Mouse (Mus musculus) E14TG2a.4 (cell line): ENCODE measurements around the gene Ebf1.

Experiments used
- H3K27me3 ChIP-seq: 2 replicates; pipeline ENCODE4 v1.6.1; 2014; ENCODE audit warnings: low read length, control low read depth; ENCODE audit not compliant: insufficient read depth
- H3K36me3 ChIP-seq: 2 replicates; pipeline ENCODE4 v1.6.1; 2014; ENCODE audit warnings: low read length, control low read depth; ENCODE audit not compliant: insufficient read depth
- H3K4me1 ChIP-seq: replicated peaks from 2 replicates; pipeline ENCODE4 v1.6.1; 2014; ENCODE audit warnings: low read depth, low read length, control low read depth
- H3K4me3 ChIP-seq: replicated peaks from 2 replicates; pipeline ENCODE4 v1.5.1; 2014; ENCODE audit warnings: mild to moderate bottlenecking, low read length
- H3K9me3 ChIP-seq: 2 replicates; pipeline ENCODE4 v1.6.1; 2014; ENCODE audit warnings: low read length, control low read depth
- CTCF ChIP-seq: conservative IDR thresholded peaks from 2 replicates; pipeline ENCODE4 v1.5.1; 2014; ENCODE audit warnings: low read length
- NANOG ChIP-seq: IDR thresholded peaks from 2 replicates; pipeline ENCODE4 v1.6.1; 2014; ENCODE audit warnings: borderline replicate concordance, low read length, mixed read lengths
- POU5F1 ChIP-seq: IDR thresholded peaks from 2 replicates; pipeline ENCODE4 v1.6.1; 2014; ENCODE audit warnings: low read length, borderline replicate concordance

Ebf1 gene

GRCm38 (mm10) chr11:44852921-44853320 lies 235.8 kb downstream of the Ebf1 start:
- Histone ChIP-seq H3K9me3 (no peaks in the 10 kb centered on the region), H3K36me3 (no peaks in the 10 kb centered on the region)

GRCm38 (mm10) chr11:44854496-44854895 lies 237.4 kb downstream of the Ebf1 start:
- TF ChIP-seq POU5F1 (no peak), CTCF (no peak), NANOG (no peak)
- Histone ChIP-seq H3K4me3 (no peak overlapping the region), H3K4me1 (no peaks in the 10 kb centered on the region), H3K9me3 (no peaks in the 10 kb centered on the region), H3K36me3 (no peaks in the 10 kb centered on the region), H3K27me3 (0 out of 2 replicates have a peak, but pooled peaks cover 2% of the 10 kb centered on the region)

More at GRCm38 (mm10) chr11:44852921-44853320, 235.8 kb downstream of the Ebf1 start:
- Histone ChIP-seq H3K4me3 (no peak overlapping the region), H3K27me3 (0 out of 2 replicates have a peak, but pooled peaks cover 2% of the 10 kb centered on the region), H3K4me1 (no peaks in the 10 kb centered on the region)
- TF ChIP-seq NANOG (no peak), CTCF (no peak), POU5F1 (no peak)

GRCm38 (mm10) chr11:44861108-44861507 lies 244.0 kb downstream of the Ebf1 start:
- Histone ChIP-seq H3K4me1 (peaks cover 31% of the 10 kb centered on the region), H3K36me3 (no peaks in the 10 kb centered on the region), H3K4me3 (no peak overlapping the region), H3K27me3 (peaks cover 15% of the 10 kb centered on the region; the same call in 1 of the 2 replicates), H3K9me3 (no peaks in the 10 kb centered on the region)
- TF ChIP-seq CTCF = no peak
- TF ChIP-seq POU5F1 = no peak
- no peak for TF ChIP-seq NANOG

GRCm38 (mm10) chr11:44863910-44864309 lies 246.8 kb downstream of the Ebf1 start:
- peaks cover 23% of the 10 kb centered on the region for H3K27me3 ChIP-seq
- no peaks in the 10 kb centered on the region for H3K36me3 ChIP-seq
- TF ChIP-seq CTCF = no peak
- TF ChIP-seq NANOG = no peak
- TF ChIP-seq POU5F1 = peak; percentile 95
- H3K4me1 ChIP-seq = peaks cover 38% of the 10 kb centered on the region
- H3K9me3 ChIP-seq = no peaks in the 10 kb centered on the region
- H3K4me3 ChIP-seq = no peak overlapping the region

- H3K27me3 ChIP-seq = peaks cover 23% of the 10 kb centered on the region
- TF ChIP-seq CTCF (no peak), NANOG (no peak), POU5F1 (no peak)
- peaks cover 38% of the 10 kb centered on the region for H3K4me1 ChIP-seq
Measured at GRCm38 (mm10) chr11:44866476-44867149, 249.5 kb downstream of the Ebf1 start.

GRCm38 (mm10) chr11:44867433-44867832 lies 250.3 kb downstream of the Ebf1 start:
- H3K4me3 ChIP-seq = no peak overlapping the region
- no peak for TF ChIP-seq CTCF
- no peak for TF ChIP-seq NANOG
- no peak for TF ChIP-seq POU5F1
- H3K27me3 ChIP-seq = peaks cover 20% of the 10 kb centered on the region
- no peaks in the 10 kb centered on the region for H3K9me3 ChIP-seq
- H3K4me1 ChIP-seq = peaks cover 38% of the 10 kb centered on the region
- no peaks in the 10 kb centered on the region for H3K36me3 ChIP-seq

More at GRCm38 (mm10) chr11:44866476-44867149, 249.5 kb downstream of the Ebf1 start:
- no peaks in the 10 kb centered on the region for H3K36me3 ChIP-seq
- H3K4me3 ChIP-seq = no peak overlapping the region
- H3K9me3 ChIP-seq = no peaks in the 10 kb centered on the region

- Histone ChIP-seq H3K9me3 (no peaks in the 10 kb centered on the region), H3K4me3 (no peak overlapping the region), H3K27me3 (no peaks in the 10 kb centered on the region), H3K4me1 (no peaks in the 10 kb centered on the region), H3K36me3 (no peaks in the 10 kb centered on the region)
- TF ChIP-seq POU5F1 (no peak), NANOG (no peak), CTCF (no peak)
Measured at GRCm38 (mm10) chr11:44873876-44874275, 256.8 kb downstream of the Ebf1 start.

- Histone ChIP-seq H3K4me1 (no peaks in the 10 kb centered on the region), H3K4me3 (no peak overlapping the region), H3K9me3 (no peaks in the 10 kb centered on the region), H3K36me3 (no peaks in the 10 kb centered on the region), H3K27me3 (no peaks in the 10 kb centered on the region)
- TF ChIP-seq NANOG = no peak
- TF ChIP-seq CTCF = no peak
- no peak for TF ChIP-seq POU5F1
Measured at GRCm38 (mm10) chr11:44875171-44875570, 258.1 kb downstream of the Ebf1 start.
